17 mouse cellular contexts compared by ENCODE assay signal in genomic region chr4:29143415-29143814, GRCm38 (mm10).
"Had no signal": no experiment of that assay in that cellular context is flagged by ENCODE, and none has a peak within 500 bp of the region (broad histone marks: within the 10 kb centered on the region; RNA-seq: fewer than 3 reads in every experiment).

No protein-coding gene starts in this region.

- H3K27ac ChIP-seq: lung, embryonic 15.5 days; macrophage; midbrain, embryonic 13.5 days; midbrain, embryonic 15.5 days; neural tube, embryonic 12.5 days; stomach, embryonic 15.5 days; stomach, postnatal 0 days had no signal

- H3K27me3 ChIP-seq: lung, embryonic 15.5 days; megakaryocyte, embryonic 14.5 days; midbrain, embryonic 15.5 days; neural tube, embryonic 12.5 days; stomach, embryonic 15.5 days had no signal

- H3K4me2 ChIP-seq: lung, embryonic 15.5 days; midbrain, embryonic 11.5 days; midbrain, embryonic 13.5 days; midbrain, embryonic 15.5 days; neural tube, embryonic 12.5 days; stomach, embryonic 15.5 days had no signal

- H3K36me3 ChIP-seq: lung, embryonic 15.5 days; midbrain, embryonic 13.5 days; midbrain, embryonic 15.5 days; neural tube, embryonic 12.5 days; stomach, embryonic 15.5 days had no signal

- H3K4me1 ChIP-seq: lung, embryonic 15.5 days; megakaryocyte, embryonic 14.5 days; midbrain, embryonic 13.5 days; midbrain, embryonic 15.5 days; neural tube, embryonic 12.5 days; stomach, embryonic 15.5 days had no signal

- H3K9ac ChIP-seq: lung, embryonic 15.5 days; midbrain, embryonic 13.5 days; midbrain, embryonic 15.5 days; neural tube, embryonic 12.5 days; stomach, embryonic 15.5 days had no signal

- H3K9me3 ChIP-seq: lung, embryonic 15.5 days; megakaryocyte, embryonic 14.5 days; midbrain, embryonic 13.5 days; midbrain, embryonic 15.5 days; neural tube, embryonic 12.5 days; stomach, embryonic 15.5 days had no signal

- ATAC-seq: lung, postnatal 0 days; midbrain, embryonic 13.5 days; midbrain, embryonic 15.5 days had no signal

- H3K4me3 ChIP-seq: lung, embryonic 15.5 days; megakaryocyte, embryonic 14.5 days; midbrain, embryonic 13.5 days; midbrain, embryonic 15.5 days; neural tube, embryonic 12.5 days; stomach, embryonic 15.5 days had no signal

- DNase-seq: lung, adult 2 months; lung, postnatal 14 days; lung, postnatal 36 days; right cerebral cortex, postnatal 14 days; thymus, adult 2 months; thymus, postnatal 25 days; thymus, postnatal 4 days had no signal
